Mouse (Mus musculus): Measurements from ENCODE around the gene Efemp1.
A peak's percentile ranks its signal among the peaks of the same experiment; 100 is the strongest.

The Efemp1 gene

DNA sequence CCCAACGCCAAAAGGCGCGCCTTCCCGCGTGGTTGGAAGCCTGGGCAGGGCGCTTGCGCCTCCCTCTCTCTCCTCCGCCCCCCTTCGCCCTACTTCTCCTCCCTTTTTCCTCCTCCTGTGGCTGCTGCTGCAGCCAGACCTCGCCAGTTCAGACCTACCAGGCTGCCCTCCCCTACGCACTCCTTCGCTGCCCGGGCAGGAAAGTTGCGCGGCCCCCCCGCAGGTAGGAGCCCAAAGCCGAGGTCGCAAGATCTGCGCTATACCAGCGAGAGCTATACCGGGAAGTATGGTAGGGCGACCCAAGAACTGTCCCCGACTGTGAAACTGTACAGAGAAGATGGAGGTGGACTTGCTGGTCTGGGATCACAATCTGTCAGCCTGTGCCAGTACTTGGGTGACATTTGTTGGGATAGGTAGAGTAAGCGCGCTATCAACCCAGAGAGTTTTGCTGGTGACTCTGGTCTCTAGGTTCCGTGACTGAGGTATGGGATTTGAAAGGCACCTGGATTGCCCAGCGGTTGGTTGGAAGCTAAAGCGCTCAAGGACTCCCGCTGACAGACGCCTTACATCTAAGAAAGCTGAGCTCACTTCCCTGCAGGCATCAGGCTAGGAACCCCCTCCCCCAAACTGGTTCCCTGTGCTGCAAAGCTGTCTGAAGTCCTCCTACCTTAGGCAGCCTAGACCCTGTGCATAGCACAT is at the start of gene Efemp1:
TSS of gene Efemp1 (plus strand) at position 103 of the 699 bp plus-strand sequence.
- peak; percentile 67 for DNase-seq

DNA sequence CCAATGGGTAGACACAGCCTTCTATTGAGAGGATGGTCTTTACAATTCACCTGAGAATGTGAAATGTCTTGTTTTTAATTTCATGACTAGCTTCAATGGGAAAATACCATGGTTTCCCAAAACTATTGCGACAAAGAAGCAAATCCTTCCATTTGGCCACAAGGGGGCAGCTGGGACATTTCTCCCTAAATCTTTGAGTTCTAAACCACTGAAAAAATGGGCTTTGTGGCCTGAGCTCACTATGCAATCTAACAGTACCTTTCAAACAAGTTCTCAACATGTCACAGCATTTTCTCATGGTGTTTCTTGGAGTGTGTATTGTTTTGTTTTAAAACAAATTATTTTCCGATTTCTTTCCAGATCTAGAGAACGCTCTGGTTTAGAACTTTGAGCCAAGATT is 44.3 kb upstream of the Efemp1 start:
- peak; percentile 58 for DNase-seq

DNA sequence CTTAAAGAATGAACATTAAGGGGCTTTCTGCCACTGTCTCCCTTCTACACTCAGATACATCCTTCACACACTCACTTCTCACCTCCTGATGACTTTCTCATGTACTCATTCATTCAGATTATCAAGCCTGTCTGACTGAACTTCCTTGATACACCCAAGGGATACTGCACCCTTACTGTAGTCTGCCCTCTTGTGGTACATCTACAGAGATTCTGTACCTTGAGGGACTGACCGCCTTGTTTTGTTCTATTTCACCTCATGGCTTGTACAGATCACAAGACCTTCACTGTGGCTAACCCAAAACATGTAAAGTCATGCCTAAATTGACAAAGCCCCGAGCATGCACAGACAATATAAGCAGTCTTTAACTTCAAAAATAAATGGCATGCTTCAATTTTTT is 41.1 kb upstream of the Efemp1 start:
- peak; percentile 33 for DNase-seq

DNA sequence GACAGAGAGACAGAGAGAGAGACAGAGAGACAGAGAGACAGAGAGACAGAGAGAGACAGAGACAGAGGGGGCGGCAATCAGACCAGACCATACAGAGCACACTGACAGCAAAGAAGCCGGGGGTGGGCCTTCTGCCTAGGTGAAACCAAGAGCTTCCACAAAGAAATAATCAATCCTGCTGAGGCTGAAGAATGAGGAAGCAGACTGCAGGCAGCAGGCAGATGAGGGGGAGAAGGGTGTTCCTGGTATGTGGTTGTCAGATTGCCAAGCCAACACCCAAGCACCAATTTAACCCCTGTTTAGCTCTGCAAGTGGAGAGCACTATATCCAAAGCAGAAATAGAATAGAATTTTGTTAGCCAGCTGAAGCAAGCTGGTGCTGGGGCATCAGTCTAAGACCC is 40.4 kb upstream of the Efemp1 start:
- peak; percentile 32 for DNase-seq

DNA sequence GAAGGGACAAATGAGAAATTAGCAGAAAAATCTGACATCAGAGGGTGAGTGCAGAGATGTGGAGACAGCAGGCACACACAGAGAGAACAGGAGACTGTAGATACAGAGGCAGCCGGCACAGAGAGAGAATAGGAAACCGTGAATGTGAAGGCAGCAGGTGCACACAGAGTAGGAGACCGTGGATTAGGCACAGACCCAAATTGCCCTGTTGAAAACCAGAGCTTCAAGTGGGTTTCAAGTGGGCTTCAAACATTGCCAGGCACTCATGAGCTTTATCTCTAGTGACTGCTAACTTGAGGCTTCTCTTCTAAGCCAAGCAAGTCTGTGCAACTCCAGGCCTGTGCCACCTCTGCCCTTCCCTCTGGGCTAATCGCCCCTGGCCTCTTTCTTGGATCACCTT is 35.6 kb upstream of the Efemp1 start:
- peak; percentile 64 for DNase-seq

DNA sequence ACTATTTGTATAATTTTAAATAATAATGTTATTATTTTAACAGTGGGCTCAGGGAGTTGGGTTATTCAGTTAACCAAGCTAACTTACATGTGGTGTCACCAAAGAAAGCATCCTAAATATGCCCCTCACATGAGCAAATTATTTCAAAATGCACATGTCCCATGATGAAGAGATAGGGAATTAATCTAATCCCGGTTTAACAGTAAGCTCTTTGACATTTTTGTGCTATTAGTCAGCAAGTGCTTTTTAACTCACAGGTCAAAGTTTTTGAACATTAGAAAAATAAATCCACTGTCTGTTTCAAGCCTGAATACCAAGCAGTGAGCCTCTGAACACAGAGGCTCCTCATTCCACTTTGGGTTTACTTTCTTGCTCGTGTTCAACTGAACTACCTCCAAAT is 26.1 kb upstream of the Efemp1 start:
- no peak for DNase-seq

DNA sequence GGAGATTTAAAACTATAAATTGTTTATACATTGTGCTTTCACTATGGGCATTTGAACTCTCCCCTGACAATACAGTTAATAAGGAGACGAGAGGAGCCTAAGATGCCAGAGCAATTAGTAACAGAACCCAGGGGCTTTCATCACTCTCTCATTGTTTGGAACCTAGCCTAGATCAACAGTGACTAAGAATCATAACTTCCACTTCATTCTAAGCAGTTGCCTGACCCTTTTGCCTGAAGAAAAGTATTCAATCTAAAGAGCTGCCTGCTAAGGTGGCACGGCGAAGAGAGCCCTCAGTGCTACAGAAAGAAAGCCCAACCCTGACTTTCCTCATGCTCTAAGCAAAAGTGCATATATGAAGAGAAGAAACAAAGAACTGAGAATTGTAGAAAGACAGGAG is 19.2 kb upstream of the Efemp1 start:
- peak; percentile 78 for DNase-seq

DNA sequence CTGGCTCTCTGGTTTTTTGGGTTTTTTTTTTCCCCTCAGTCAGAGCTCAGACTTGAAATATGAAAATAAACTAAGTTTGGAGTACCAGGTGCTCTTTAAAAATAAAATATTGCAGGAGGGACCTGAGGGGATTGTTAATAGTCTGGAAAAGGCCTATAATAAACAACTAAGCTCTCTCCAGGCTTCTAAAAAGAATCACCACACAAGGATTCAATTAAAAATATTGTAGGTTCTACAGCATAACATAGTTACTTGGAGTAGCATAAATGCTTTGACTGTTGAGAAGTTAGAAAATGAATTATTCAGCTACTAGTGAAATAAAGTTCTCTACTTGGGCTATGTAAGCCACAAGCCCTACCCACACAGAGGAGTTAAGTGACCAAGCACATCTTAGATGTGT is 17.9 kb upstream of the Efemp1 start:
- no peak for DNase-seq

DNA sequence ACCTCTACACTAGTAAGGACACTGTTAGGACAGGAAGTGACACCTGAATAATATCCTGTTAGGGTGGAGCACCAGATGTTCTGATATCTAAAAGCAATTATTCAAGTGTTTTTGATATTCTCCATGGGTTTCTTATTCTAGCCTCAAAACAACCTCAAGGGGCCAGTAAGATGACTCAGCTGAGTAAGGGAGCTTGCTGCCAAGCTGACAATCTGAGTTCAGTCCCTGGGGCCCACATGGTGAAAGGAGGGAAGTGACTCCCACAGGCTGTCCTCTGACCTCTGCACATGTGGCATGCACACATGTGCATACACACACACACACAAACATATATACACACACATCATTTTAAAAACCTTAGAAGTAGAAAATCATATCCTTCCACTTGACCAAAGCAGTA is 3.2 kb upstream of the Efemp1 start:
- no peak for DNase-seq

DNA sequence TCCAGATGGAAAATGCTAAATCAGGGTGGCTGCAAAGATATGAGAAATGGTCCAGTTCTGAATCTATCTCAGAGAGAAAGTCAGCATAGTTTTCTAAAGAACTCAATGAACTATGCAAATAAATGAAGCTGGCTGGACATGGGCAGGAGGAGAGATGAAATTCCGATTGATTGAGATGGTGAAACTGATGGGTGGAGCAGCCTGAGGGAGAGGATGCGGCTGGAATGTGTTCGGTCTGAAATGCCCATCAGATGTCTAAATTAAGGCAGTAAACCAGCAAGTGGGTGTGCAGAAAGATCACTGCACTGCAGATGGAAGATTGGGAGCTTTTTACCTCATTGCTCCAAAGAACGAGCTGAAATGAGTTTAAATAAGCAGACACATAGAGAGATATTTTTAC is 1.4 kb upstream of the Efemp1 start:
- DNase-seq = no peak

DNA sequence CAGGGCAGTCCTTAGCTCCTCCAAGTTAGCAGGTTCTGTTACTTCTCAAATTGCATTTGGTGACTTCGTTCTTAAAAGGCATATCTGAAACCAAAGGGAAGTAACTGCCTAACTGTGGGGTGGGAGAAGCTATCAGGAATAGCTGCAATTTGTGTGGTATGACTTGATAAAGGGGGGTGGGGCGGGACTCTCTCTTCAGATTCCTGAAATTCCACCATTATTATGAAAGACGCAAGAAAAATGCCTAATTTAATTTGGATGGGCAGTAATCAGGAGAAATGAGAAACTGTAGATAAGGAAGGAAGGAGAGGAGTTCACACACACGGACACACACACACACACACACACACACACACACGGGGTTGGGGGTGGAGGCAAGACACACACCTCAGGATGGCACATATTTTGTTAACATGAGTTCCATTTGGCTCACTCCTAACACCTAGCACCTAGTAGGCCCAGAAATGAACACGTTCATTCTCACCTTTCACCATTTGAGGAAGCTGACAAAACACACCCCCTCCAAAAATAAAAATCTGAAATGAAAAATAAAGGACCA is 564 bp upstream of the Efemp1 start:
- peak; percentile 15 for DNase-seq

DNA sequence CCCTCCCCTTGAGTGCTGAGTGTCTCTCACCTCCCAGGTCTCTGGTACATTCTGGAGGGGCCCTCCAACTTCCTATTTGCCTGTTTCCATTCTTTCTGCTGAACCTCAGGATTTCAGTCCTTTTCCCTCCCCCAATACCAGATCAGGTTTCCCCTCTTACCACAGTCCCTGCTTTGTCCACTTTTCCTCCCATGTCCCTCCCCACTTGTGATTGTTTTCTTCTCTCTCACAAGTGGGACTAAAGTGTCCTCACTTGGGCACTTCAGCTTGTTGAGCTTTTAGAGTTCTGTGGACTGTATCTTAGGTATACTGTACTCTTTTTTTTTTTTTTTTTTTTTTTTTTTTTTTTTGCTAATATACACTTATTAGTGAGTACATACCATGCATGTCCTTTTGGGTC is 6.1 kb downstream of the Efemp1 start:
- peak; percentile 62 for DNase-seq

DNA sequence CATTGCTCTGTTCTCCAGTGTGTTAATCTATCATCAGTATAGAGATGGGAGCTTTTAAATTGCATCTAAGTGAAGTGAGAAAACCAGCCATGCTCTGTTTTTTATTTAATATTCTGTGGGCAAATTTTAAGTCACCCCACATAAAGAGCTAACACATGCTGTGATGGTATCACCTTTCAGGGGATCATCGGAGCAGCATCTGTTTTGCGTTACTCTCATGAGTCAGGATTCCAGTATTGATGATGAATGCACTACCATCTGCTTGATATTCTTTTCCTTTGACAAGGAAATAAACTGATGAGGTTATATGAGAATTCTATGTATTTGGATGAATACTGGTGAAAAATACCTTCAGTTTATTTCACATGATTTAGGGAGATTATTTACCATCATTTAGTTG is 16.1 kb downstream of the Efemp1 start:
- DNase-seq = no peak

DNA sequence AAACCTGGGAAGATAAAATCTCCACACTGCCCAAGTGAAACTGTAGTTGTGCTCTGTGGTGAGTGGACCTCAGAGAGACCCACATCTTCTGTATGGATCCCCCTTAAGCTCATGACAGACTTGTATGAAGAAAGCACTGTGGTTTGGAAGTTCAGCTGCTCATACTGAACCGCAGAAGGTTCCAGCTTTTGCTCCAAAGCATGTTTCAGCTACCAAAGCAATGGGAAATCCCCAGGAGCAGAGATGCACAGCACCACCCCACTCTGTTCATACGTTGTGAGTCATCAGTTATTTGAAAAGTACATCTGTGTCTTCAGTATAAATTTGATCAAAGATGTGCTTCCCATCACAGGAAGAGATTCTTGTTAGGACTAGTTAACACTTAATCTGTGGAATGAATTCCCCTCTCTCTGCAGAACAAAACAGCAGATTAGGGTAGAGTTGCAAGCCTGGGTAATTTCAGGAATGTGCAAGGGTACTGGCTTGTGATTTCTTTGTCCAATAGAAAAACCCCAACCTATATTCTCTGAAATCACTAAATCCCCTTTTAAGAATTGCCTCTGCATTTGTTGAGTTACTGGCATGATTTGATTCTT is 28.5 kb downstream of the Efemp1 start:
- no peak for DNase-seq

DNA sequence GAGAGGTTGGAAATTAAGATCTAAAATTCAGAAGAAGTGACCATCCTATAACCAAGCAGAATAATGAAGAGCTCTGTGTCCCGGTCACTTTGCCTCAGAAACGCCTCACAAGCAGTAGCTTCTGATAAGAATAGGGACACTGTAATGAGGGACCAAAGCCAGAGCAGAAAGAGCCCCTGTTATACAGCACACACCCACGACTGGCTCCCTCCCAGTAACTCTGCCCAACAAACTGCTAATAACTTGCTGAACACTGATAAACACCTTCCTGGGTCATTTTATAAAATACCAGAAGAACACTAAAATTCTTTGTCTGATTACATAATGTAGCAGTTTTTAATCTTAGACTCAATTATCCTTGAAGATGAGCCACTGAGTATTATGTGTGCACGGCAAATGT is 30.1 kb downstream of the Efemp1 start:
- DNase-seq = no peak

DNA sequence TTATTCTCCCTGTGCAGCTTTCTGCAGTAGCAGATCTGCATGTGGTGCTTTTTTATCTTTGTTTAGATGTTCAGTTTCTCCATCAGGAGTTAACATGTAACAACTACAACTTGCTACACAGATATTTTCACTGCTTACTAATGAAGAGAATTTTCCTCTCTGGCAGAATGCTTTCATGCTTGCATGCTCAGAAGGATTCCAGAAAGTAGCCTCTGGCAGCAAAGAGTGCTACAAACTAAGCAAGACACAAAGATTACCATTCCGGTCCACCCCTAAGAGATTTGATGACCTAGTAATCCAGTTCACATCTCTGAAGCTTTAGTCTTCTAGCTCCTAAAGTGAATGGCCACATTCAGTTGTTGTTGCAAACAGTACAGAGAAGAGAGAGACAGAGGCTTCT is 36.5 kb downstream of the Efemp1 start:
- no peak for DNase-seq

DNA sequence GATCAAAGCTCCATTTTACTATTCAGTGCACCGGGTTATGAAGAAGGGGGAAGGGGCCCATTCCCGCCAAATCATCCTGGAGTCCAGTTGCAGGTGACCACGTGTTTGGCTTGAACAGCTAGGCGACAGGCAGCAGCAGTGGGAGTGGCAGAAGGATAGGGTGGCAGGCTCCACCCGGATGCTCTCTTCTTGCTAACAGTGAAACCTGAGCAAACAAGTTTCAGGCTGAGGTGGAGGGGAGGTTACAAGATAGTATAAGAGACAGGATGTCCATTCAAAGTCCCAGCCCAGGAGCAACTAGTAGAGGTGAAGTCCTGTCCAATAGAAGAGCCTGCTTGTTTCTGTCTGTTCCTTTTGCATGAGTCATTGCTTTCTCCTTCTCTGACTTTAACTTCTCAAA is 38.5 kb downstream of the Efemp1 start:
- no peak for DNase-seq

DNA sequence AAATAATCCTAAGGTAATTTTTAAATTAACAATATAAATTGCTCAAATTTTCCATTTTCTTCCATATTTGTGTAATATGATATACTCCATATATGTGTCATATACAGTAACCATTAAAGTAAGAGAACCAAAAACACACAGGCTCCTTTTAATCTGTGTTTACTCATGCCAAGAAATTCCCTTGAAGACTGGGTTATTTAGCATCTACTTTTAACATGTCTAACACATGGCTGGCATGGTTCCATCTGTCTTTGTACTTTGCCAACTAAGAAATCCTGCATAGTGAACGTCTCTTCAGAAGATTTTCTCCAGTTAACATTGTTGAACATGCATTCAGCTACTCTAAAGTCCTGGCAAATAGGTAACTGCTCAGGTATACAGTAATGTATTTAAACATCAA is 46.4 kb downstream of the Efemp1 start:
- DNase-seq = no peak

DNA sequence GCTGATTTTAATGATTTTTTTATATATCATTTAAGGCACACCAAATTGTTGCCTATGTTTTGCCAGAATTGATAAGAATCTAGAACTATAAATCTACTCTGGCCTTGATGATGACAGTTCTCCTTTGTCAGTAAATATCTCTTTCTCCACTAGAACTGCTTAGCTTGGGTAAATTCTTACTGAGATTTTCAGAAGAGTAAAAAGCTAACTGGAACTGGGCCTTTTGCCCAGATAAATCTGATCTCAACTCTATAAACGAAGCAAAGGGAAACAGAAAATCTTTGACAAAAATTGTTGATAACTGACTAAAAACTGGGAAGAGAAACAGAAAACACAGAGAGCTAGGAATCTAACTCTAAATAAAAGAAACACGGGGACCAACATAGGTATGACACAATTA is 51.6 kb downstream of the Efemp1 start:
- no peak for DNase-seq

DNA sequence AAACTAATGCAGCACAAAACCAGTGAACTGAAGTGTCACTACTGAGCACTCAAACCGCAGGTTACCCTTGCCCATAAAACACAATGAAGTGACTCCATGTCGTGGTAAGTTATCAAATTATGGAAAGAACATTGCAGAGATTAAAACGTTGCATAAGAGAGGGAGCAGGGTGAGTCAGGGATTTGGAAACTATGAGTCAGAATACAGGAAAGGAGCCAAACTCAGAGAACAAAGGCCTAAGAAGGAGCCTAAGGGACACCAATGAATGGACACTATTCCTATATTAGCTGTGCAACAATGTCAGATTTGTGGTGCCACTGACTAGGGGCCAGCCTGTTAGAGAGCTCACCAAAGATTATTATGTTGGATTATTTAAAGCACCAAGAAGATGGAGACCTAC is 53.3 kb downstream of the Efemp1 start:
- peak; percentile 73 for DNase-seq

DNA sequence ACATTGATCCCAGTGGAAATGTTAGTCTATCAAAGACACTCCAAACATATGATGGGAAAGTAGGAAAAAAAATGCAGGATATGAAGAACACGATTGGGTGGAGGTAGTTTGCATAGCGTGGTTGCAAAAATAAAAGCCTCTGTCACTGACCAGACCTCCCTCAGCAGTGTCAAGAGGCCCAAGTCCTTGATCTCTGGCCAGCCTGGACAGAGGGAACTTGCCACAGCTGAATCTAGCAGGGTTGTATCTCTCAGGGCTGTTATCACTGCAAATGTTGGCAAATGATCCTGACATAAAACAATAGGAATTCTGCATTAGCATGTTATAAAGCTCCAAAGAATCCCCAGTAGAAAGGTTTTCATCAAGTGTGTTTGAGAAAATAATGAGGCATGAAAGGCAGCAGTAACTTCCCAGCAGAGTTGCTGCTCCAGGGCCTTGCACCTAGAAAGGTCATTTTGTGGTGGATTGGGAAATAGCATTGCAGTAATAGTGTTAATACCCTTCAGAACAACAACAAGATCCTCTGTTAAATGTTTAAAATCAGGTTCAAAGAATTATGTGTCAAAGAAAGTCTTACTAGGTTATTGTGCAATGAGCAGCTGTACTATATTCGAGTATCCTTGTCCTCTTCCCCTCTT is 56.0 kb downstream of the Efemp1 start:
- DNase-seq = peak; percentile 35

DNA sequence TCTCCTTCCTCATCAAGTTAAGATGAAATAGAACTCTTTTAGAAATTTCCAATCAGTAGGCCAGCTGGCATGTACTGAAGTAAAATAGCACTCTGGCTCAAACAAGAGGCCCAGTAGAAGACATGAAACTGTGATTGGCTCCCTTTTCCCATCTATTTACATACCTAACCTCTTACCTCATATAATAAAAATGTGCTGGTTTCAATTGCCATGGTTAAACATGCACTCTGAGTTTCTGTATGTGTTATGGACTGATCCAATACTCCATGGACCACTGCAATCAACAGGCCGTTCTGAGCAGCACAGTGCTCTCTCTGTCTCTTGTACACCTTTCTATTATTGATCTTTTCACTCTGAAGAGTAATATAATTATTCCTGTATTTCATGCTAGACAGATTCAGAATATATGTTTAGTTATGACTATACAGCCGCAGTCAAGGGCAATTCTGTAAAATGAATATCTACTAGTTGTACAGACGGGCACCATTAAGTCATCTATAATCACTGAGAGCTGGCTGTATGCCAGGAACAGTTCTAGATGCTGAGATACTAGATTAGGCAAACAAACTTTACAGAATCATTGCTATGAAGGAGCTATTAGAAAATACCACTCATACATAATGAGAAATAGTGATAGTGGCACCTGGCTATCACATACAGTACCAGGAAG is 59.6 kb downstream of the Efemp1 start:
- DNase-seq = peak; percentile 7

DNA sequence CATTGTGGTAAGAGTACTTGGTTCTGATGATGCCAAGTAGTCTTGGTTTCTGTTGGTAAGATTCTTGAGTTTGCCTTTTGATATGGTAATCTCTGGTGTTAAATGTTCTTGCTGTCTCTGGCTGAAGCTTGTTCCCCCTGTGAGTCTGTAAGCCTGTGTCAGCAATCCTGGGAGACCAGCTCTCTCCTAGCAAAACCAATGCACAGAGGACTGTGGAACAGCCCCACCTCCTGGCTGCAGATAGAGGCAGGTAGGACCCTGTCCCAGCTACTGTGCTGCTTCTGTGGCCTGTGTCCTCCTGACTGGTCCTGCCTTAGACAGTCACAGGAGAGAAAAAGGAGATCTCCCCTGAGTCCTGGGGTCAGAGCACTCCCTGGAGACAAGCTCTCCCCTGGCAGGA is 81.4 kb downstream of the Efemp1 start:
- DNase-seq = no peak

DNA sequence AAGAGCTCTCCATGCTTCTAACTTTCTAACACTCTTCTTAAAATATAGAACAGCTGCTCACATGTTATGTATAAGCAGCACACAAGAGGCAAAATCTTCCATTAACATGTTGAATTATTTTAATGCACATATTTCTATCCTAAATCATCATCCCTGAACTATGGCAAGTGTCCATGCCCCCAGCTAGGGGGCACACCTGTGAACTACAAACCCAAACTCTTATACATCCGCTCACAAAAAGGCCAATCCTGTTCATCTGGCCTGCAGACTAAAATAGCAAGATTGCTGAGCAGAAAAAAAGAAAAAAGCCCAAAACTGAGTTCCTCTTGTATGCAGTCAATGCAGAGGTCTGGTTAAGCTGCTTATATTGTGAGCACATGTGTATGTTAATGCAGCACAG is 86.6 kb downstream of the Efemp1 start:
- DNase-seq = no peak

Measured in lung, postnatal 36 days (tissue).